ENCODE assay signal across 25 mouse cellular contexts in genomic region chr13:116414473-116414872, GRCm38 (mm10).
A peak's percentile ranks its signal among the peaks of the same experiment; 100 is the strongest.
DNase-seq lines count a peak whose midpoint lies in the region; ATAC-seq and TF ChIP-seq lines count a peak whose summit lies in the region.
"Had no signal": no experiment of that assay in that cellular context is flagged by ENCODE, and none has a peak within 500 bp of the region (broad histone marks: within the 10 kb centered on the region; RNA-seq: fewer than 3 reads in every experiment).

No protein-coding gene starts in this region.

- no peak overlapping the region for H3K4me3 ChIP-seq in heart, embryonic 11.5 days (ENCODE audit: low read depth, low read length)
- H3K4me3 ChIP-seq in heart, adult 2 months: no peak overlapping the region
- H3K4me3 ChIP-seq in midbrain, embryonic 13.5 days (replicated peaks): no peak overlapping the region
- no peak overlapping the region for H3K4me3 ChIP-seq in midbrain, embryonic 15.5 days
- H3K4me3 ChIP-seq: gastrocnemius, adult 2 months; hindbrain, embryonic 10.5 days; hindbrain, embryonic 15.5 days; intestine, embryonic 15.5 days; layer of hippocampus, adult 2 months; limb, embryonic 13.5 days; lung, embryonic 15.5 days; midbrain, embryonic 12.5 days had no signal

- no peak for TF ChIP-seq EP300 in heart, adult 2 months (IDR thresholded peaks at IDR 0.05; ENCODE audit: insufficient read depth, low read depth, low read length)

- intact Hi-C loops in heart, adult 2 months (cut with DNase I): no loop called here

- H3K27me3 ChIP-seq in heart, embryonic 11.5 days (ENCODE audit: control insufficient read depth, insufficient read depth, low read length): no peaks in the 10 kb centered on the region
- no peaks in the 10 kb centered on the region for H3K27me3 ChIP-seq in heart, adult 2 months (ENCODE audit: control insufficient read depth, insufficient read depth, low read length)
- no peaks in the 10 kb centered on the region for H3K27me3 ChIP-seq in midbrain, embryonic 13.5 days
- H3K27me3 ChIP-seq in midbrain, embryonic 15.5 days (replicated peaks): no peaks in the 10 kb centered on the region
- H3K27me3 ChIP-seq: hindbrain, embryonic 15.5 days; intestine, embryonic 15.5 days; limb, embryonic 13.5 days; lung, embryonic 15.5 days; midbrain, embryonic 12.5 days had no signal

- H3K4me2 ChIP-seq in heart, embryonic 11.5 days: peak overlapping the region; percentile 32; the same call in 1 of the 2 replicates
- no peak overlapping the region for H3K4me2 ChIP-seq in midbrain, embryonic 13.5 days (replicated peaks)
- no peak overlapping the region for H3K4me2 ChIP-seq in midbrain, embryonic 15.5 days
- H3K4me2 ChIP-seq: hindbrain, embryonic 15.5 days; intestine, embryonic 15.5 days; limb, embryonic 13.5 days; liver, embryonic 11.5 days; lung, embryonic 15.5 days; midbrain, embryonic 12.5 days had no signal

- TF ChIP-seq CTCF in heart, adult 2 months (IDR thresholded peaks at IDR 0.05): no peak

- DNase-seq in embryo, embryonic 11 days: peak; percentile 7
- no peak for DNase-seq in embryo, embryonic 9.5 days (ENCODE audit: extremely low spot score)
- DNase-seq in heart, adult 2 months: no peak
- peak; percentile 2 for DNase-seq in brain, adult 2 months (ENCODE audit: low read depth, low spot score)
- DNase-seq: adrenal gland, adult 8-10 months; cerebellum, adult 18-20 months; cerebellum, postnatal 10 days; gastrocnemius, adult 2 months; gastrocnemius, postnatal 36 days; kidney, adult 2 months; kidney, postnatal 36 days; right cerebral cortex, postnatal 14 days; thymus, postnatal 4 days had no signal

- no peaks in the 10 kb centered on the region for H3K36me3 ChIP-seq in heart, embryonic 11.5 days (ENCODE audit: control insufficient read depth, insufficient read depth, low read length)
- no peaks in the 10 kb centered on the region for H3K36me3 ChIP-seq in heart, adult 2 months (ENCODE audit: control insufficient read depth, insufficient read depth, low read length)
- H3K36me3 ChIP-seq in midbrain, embryonic 13.5 days: no peaks in the 10 kb centered on the region
- no peaks in the 10 kb centered on the region for H3K36me3 ChIP-seq in midbrain, embryonic 15.5 days (replicated peaks)
- H3K36me3 ChIP-seq: G1E; hindbrain, embryonic 10.5 days; hindbrain, embryonic 15.5 days; intestine, embryonic 15.5 days; limb, embryonic 13.5 days; lung, embryonic 15.5 days; midbrain, embryonic 12.5 days had no signal

- no peak overlapping the region for H3K9ac ChIP-seq in heart, embryonic 11.5 days (ENCODE audit: low read depth, low read length)
- no peak overlapping the region for H3K9ac ChIP-seq in heart, adult 2 months (ENCODE audit: low read depth, low read length)
- no peak overlapping the region for H3K9ac ChIP-seq in midbrain, embryonic 13.5 days (replicated peaks)
- H3K9ac ChIP-seq in midbrain, embryonic 15.5 days: no peak overlapping the region
- H3K9ac ChIP-seq: hindbrain, embryonic 15.5 days; intestine, embryonic 15.5 days; limb, embryonic 13.5 days; lung, embryonic 15.5 days; midbrain, embryonic 12.5 days had no signal

- no peak for ATAC-seq in heart, embryonic 11.5 days (replicated peaks; ENCODE audit: insufficient number of reproducible peaks, low FRiP score, low TSS enrichment)
- 0 out of 2 replicates have a peak, but pooled peaks have one; percentile 27 for ATAC-seq in midbrain, embryonic 13.5 days
- ATAC-seq in midbrain, embryonic 15.5 days (replicated peaks): no peak
- ATAC-seq: intestine, embryonic 15.5 days had no signal

- no peaks in the 10 kb centered on the region for H3K79me2 ChIP-seq in heart, adult 2 months (replicated peaks; ENCODE audit: control insufficient read depth, insufficient read depth, low read length)

- WGBS in heart, embryonic 11.5 days (ENCODE audit: insufficient replicate concordance): 24% methylated on average over 7 of the region's 7 CpGs
- whole genome bisulfite sequencing in heart, adult 2 months: 25% methylated on average over 7 of the region's 7 CpGs
- WGBS in midbrain, embryonic 13.5 days: 64% methylated on average over 7 of the region's 7 CpGs
- 45% methylated on average over 7 of the region's 7 CpGs for WGBS in midbrain, embryonic 15.5 days

- H3K27ac ChIP-seq in heart, embryonic 11.5 days (ENCODE audit: low read depth, low read length): no peak overlapping the region
- no peak overlapping the region for H3K27ac ChIP-seq in heart, adult 2 months
- no peak overlapping the region for H3K27ac ChIP-seq in midbrain, embryonic 13.5 days
- no peak overlapping the region for H3K27ac ChIP-seq in midbrain, embryonic 15.5 days
- H3K27ac ChIP-seq: gastrocnemius, adult 2 months; hindbrain, embryonic 10.5 days; hindbrain, embryonic 15.5 days; intestine, embryonic 15.5 days; layer of hippocampus, adult 2 months; limb, embryonic 13.5 days; lung, embryonic 15.5 days; midbrain, embryonic 12.5 days had no signal

- TF ChIP-seq POLR2A in heart, adult 2 months (IDR thresholded peaks at IDR 0.05; ENCODE audit: insufficient read depth, low read depth, low read length): no peak

- H3K9me3 ChIP-seq in heart, embryonic 11.5 days (replicated peaks; ENCODE audit: control insufficient read depth, low read length): no peaks in the 10 kb centered on the region
- no peaks in the 10 kb centered on the region for H3K9me3 ChIP-seq in midbrain, embryonic 13.5 days
- no peaks in the 10 kb centered on the region for H3K9me3 ChIP-seq in midbrain, embryonic 15.5 days
- H3K9me3 ChIP-seq: G1E; hindbrain, embryonic 10.5 days; hindbrain, embryonic 15.5 days; intestine, embryonic 15.5 days; limb, embryonic 13.5 days; lung, embryonic 15.5 days; midbrain, embryonic 12.5 days had no signal

- no peaks in the 10 kb centered on the region for H3K4me1 ChIP-seq in heart, embryonic 11.5 days (ENCODE audit: control insufficient read depth, insufficient read depth, low read length)
- no peaks in the 10 kb centered on the region for H3K4me1 ChIP-seq in heart, adult 2 months (ENCODE audit: control insufficient read depth, insufficient read depth, low read length)
- H3K4me1 ChIP-seq in midbrain, embryonic 13.5 days (replicated peaks): 0 out of 2 replicates have a peak, but pooled peaks cover 4% of the 10 kb centered on the region
- H3K4me1 ChIP-seq in midbrain, embryonic 15.5 days: no peaks in the 10 kb centered on the region
- H3K4me1 ChIP-seq: hindbrain, embryonic 15.5 days; intestine, embryonic 15.5 days; limb, embryonic 13.5 days; lung, embryonic 15.5 days; midbrain, embryonic 12.5 days had no signal

Comparison
In these comparisons a context has a peak if more than half of its experiments do, and no peak if none do; other contexts are left out.
1. DNase-seq: peak in embryo, embryonic 11 days (single experiment) and brain, adult 2 months (single experiment); none in embryo, embryonic 9.5 days (single experiment) and heart, adult 2 months (0 of 2).